Mouse (Mus musculus) kidney, postnatal 0 days (tissue): ENCODE measurements around the gene Gpr173. TPM values are rescaled to one million over a fixed set of nuclear protein-coding genes. Genes with fewer than 3 reads are reported as not detected.
"Not testable (repeated sequence)": the region's sequence is repeated elsewhere in the genome, so short reads cannot be mapped to it uniquely, and the experiment has no call there.

Experiments used
- ATAC-seq: fragments of 200-750 bp; cut with Nextera tagmentation; replicated peaks from 2 replicates; pipeline ENCODE4 v1.8.0; 2017; ENCODE audit warnings: low read depth, moderate number of reproducible peaks, moderate TSS enrichment, moderate library complexity; ENCODE audit not compliant: low FRiP score
- DNase-seq: peaks from one replicate; pipeline ENCODE4 v3.0.0-alpha.2; 2016; ENCODE audit warnings: low spot score
- H3K27ac ChIP-seq: fragments of 300-500 bp; sonication (generic); 2 replicates; pipeline ENCODE4 v1.5.1; 2014; ENCODE audit warnings: mild to moderate bottlenecking
- H3K27me3 ChIP-seq: fragments of 300-500 bp; sonication (generic); 2 replicates; pipeline ENCODE4 v1.6.1; 2014; ENCODE audit warnings: low read length, mixed read lengths; ENCODE audit not compliant: insufficient read depth
- H3K36me3 ChIP-seq: fragments of 300-500 bp; sonication (generic); 2 replicates; pipeline ENCODE4 v1.6.1; 2014; ENCODE audit warnings: low read length, mixed read lengths; ENCODE audit not compliant: insufficient read depth
- H3K4me1 ChIP-seq: fragments of 300-500 bp; sonication (generic); replicated peaks from 2 replicates; pipeline ENCODE4 v1.6.1; 2014; ENCODE audit warnings: antibody characterized with exemption, low read length, mixed read lengths; ENCODE audit not compliant: insufficient read depth
- H3K4me2 ChIP-seq: fragments of 300-500 bp; sonication (generic); 2 replicates; pipeline ENCODE4 v1.6.1; 2014; ENCODE audit warnings: mild to moderate bottlenecking, low read length, moderate library complexity, mixed read lengths
- H3K4me3 ChIP-seq: fragments of 300-500 bp; sonication (generic); replicated peaks from 2 replicates; pipeline ENCODE4 v1.5.1; 2014; ENCODE audit warnings: low read depth, low read length
- H3K9ac ChIP-seq: fragments of 300-500 bp; sonication (generic); 2 replicates; pipeline ENCODE4 v1.6.1; 2014; ENCODE audit warnings: low read depth, low read length
- H3K9me3 ChIP-seq: fragments of 300-500 bp; sonication (generic); replicated peaks from 2 replicates; pipeline ENCODE4 v1.6.1; 2016; ENCODE audit warnings: low read length, inconsistent platforms, mixed read lengths
- CTCF ChIP-seq: IDR thresholded peaks from 2 replicates; pipeline ENCODE4 v1.5.1; 2016; ENCODE audit warnings: antibody characterized with exemption, low read depth, mild to moderate bottlenecking, moderate library complexity
- WGBS: fragments of 180-500 bp; shearing (Covaris S2); extraction: QIAGEN DNeasy Blood & Tissue Kit; methylation state at CpG from one replicate; pipeline ENCODE4 v1.1.7; 2014; 5-methylcytosine and 5-hydroxymethylcytosine counted together
- polyA plus RNA-seq: library from polyadenylated mRNA; unstranded; fragments of >200 nt; fragmentation: Nextera tagmentation; extraction: Ambion mirVana; gene quantifications from 2 replicates; pipeline ENCODE4 v1.2.1, GENCODE M21; 2015

Gpr173 gene
- polyA plus RNA-seq, 1 experiment from 2014 or later = 2.8 TPM

DNA sequence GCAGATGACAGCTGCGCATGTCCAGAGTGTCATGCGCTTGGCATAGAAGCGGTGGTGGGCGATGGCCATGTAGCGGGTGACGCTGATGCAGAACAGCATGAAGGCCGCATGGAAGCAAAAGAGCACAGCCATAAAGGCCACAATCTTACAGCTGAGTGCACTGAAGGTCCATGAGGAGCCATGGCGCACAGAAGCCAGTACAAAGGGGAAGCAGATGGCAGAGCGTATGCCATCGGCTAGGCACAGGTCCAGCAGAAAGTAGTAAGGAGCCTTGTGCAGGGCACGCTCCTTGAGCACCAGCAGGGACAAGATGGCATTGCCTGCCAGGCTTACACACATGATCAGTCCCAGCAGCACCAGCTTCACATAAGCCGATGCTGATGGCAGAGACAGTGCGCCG lies 21.5 kb downstream of the Gpr173 start:
- H3K4me1 ChIP-seq = no peaks in the 10 kb centered on the region
- H3K4me2 ChIP-seq = no peak overlapping the region
- H3K27me3 ChIP-seq = no peaks in the 10 kb centered on the region
- no peaks in the 10 kb centered on the region for H3K9me3 ChIP-seq
- ATAC-seq (no peak), DNase-seq (no peak)
- 97% methylated on average over 14 of the region's 14 CpGs for WGBS
- H3K36me3 ChIP-seq = no peaks in the 10 kb centered on the region
- no peak overlapping the region for H3K9ac ChIP-seq
- no peak overlapping the region for H3K4me3 ChIP-seq
- H3K27ac ChIP-seq = no peak overlapping the region
- TF ChIP-seq CTCF = no peak

DNA sequence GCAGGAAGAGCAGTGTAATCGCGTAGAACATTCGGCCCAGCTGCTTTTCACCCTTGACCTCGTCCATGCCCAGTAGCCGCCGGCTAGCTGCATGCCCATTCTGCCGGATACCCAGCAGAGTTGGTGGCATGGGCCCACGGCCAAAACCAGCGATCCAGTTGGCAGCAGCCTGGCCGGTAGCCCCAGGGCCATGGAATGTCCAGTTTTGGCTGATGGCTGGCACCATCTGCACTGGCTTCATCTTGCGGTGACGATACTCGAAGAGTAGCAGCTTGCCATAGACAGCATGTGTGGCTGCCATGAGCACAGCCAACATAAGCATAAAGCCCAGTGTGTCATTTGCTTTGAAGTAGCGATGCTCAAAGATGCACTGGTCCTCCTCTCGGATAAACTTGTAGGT lies 21.9 kb downstream of the Gpr173 start:
- DNase-seq = no peak
- no peak for TF ChIP-seq CTCF
- ATAC-seq = no peak
- no peaks in the 10 kb centered on the region for H3K4me1 ChIP-seq
- H3K9ac ChIP-seq = no peak overlapping the region
- H3K4me3 ChIP-seq = no peak overlapping the region
- H3K27me3 ChIP-seq = no peaks in the 10 kb centered on the region
- H3K27ac ChIP-seq = no peak overlapping the region
- H3K9me3 ChIP-seq = no peaks in the 10 kb centered on the region
- no peaks in the 10 kb centered on the region for H3K36me3 ChIP-seq
- 88% methylated on average over 15 of the region's 15 CpGs for WGBS
- no peak overlapping the region for H3K4me2 ChIP-seq

DNA sequence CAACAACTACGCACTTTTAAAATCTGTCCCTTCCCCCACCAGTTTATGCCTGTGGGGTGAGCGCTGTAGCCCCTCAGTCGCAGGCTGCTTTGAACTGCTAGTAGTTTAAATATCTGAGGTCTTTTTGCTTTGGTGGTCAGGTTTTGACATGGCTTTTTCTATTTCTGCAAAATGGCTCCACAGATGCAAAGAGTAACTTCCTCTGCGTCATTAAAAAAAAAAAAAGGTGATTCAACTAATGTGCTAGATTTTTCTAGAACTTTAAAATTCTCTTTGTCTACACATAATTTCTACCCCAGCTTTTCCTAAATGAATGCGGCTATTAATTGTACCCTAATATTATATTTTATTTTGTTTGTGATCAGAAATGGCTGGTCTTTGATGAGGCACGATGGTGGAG lies 25.6 kb downstream of the Gpr173 start:
- H3K36me3 ChIP-seq = no peaks in the 10 kb centered on the region
- TF ChIP-seq CTCF = no peak
- H3K27me3 ChIP-seq = no peaks in the 10 kb centered on the region
- H3K4me3 ChIP-seq = peak overlapping the region; percentile 51
- peak overlapping the region; percentile 44 for H3K4me2 ChIP-seq
- WGBS = 41% methylated on average over 6 of the region's 6 CpGs
- peak overlapping the region; percentile 73 for H3K27ac ChIP-seq
- H3K9ac ChIP-seq = peak overlapping the region; percentile 27; the same call in 1 of the 2 replicates
- no peaks in the 10 kb centered on the region for H3K9me3 ChIP-seq
- peaks cover 4% of the 10 kb centered on the region; the same call in 1 of the 2 replicates for H3K4me1 ChIP-seq
- DNase-seq (no peak), ATAC-seq (no peak)

DNA sequence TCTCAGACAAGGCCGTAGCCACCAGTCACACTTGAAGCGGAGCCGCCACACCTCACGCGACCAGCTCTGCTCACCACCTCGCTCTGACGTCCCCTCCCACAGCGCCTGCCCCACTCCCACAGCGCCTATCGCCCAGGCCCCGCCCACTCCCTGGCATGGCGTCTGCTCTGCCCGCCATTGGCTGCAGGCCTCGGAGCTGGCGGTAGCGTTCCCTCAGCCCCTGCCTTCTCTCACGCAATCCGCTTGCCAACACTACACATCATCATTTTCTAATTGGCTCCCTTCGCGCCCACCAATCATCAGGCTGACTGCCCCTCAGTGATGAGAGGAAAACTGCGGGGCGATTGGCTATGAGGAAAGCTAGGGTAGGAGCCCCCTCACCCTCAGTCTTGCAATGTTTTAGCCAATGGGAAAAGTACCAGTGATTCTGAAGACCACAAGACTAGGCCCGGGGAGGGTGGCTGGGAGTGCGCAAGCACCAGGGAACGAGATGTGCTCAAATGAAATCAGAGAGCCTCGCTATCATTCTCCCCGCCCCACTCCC lies 26.1 kb downstream of the Gpr173 start, which contains the start of gene Tspyl2:
TSS of gene Tspyl2 (minus strand) at position 68 of the 544 bp plus-strand sequence.
- peak; percentile 96 for DNase-seq
- H3K4me1 ChIP-seq = peaks cover 4% of the 10 kb centered on the region; the same call in 1 of the 2 replicates
- 20% methylated on average over 27 of the region's 27 CpGs for WGBS
- TF ChIP-seq CTCF = no peak
- H3K9me3 ChIP-seq = no peaks in the 10 kb centered on the region
- H3K27ac ChIP-seq = peak within 1 kb of the TSS; percentile 73
- no peaks in the 10 kb centered on the region for H3K36me3 ChIP-seq
- peak within 1 kb of the TSS; percentile 73 for H3K9ac ChIP-seq
- H3K27me3 ChIP-seq = no peaks in the 10 kb centered on the region
- peak within 1 kb of the TSS; percentile 52 for H3K4me2 ChIP-seq
- H3K4me3 ChIP-seq = peak within 1 kb of the TSS; percentile 51
- ATAC-seq = peak; percentile 98

DNA sequence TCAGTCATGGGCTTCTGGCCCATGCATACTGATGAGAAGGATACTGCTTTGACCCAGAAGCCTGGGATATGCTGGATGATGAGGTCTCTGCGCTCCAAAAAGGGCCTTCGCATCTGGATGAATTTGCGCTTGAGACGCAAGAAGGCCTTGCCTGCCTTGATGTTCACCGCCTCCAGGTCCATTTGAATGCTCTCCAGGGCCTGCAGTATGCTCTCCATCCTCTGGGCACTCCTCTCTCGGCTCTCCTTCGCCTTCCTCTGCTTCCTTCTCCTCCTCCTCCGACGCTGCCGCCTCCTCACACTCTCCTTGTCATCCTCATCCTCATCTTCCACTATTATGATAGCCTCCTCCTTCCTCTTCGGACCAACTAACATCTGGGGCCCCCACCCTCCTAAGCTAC lies 27.0 kb downstream of the Gpr173 start:
- H3K4me3 ChIP-seq = peak overlapping the region; percentile 51
- peak overlapping the region; percentile 73 for H3K9ac ChIP-seq
- no peak for ATAC-seq
- no peaks in the 10 kb centered on the region for H3K36me3 ChIP-seq
- no peaks in the 10 kb centered on the region for H3K27me3 ChIP-seq
- H3K27ac ChIP-seq = peak overlapping the region; percentile 70
- peak overlapping the region; percentile 52 for H3K4me2 ChIP-seq
- no peaks in the 10 kb centered on the region for H3K9me3 ChIP-seq
- peak; percentile 24 for DNase-seq
- 37% methylated on average over 11 of the region's 11 CpGs for WGBS
- TF ChIP-seq CTCF = no peak
- H3K4me1 ChIP-seq = peaks cover 4% of the 10 kb centered on the region; the same call in 1 of the 2 replicates

DNA sequence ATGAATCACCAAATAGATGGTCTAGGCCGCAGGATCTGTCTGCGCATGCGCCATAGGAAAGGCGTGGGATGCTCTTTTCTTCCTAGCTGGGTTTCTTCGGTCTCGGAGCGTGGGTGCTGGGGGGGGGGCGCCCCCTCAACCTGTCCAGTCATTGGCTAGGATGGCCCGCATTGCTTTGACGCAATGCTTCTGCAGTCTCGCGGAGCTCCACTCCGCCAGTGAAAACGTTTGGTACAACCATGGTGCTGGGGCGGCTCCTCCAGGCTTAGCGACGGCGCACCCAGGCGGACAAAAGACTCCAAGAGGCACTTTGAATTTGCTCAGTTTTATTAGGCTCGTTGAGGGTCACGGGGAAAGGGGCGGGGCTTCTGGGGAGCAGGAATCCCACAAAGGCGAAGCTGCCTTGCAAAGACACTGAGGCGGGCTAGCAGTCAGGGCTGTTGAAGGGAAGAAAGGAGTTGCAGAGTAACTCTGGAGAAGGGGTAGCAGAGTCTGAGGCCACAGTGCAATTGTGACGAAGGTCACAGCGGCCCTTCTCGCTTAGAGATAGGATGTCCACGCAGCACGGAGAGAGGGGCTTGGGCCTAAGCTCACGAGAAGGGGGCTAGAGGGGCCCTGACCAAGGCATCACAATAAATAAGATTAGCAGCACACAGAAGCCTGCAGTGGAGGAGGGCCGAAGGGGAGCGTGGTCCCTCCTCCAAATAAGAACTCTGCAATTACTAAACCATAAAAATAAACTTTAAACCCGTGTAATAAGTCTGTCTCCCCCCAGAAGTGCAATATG lies 31.8 kb downstream of the Gpr173 start:
- peak; percentile 37 for TF ChIP-seq CTCF
- H3K27me3 ChIP-seq = no peaks in the 10 kb centered on the region
- H3K9me3 ChIP-seq = no peaks in the 10 kb centered on the region
- H3K4me1 ChIP-seq = peaks cover 4% of the 10 kb centered on the region; the same call in 1 of the 2 replicates
- H3K4me2 ChIP-seq = peak overlapping the region; percentile 47
- H3K36me3 ChIP-seq = no peaks in the 10 kb centered on the region
- peak overlapping the region; percentile 51; the same call in 1 of the 2 replicates for H3K9ac ChIP-seq
- H3K27ac ChIP-seq = peak overlapping the region; percentile 92
- DNase-seq (peak; percentile 95), ATAC-seq (peak; percentile 99)
- WGBS = 12% methylated on average over 33 of the region's 33 CpGs
- H3K4me3 ChIP-seq = peak overlapping the region; percentile 18

DNA sequence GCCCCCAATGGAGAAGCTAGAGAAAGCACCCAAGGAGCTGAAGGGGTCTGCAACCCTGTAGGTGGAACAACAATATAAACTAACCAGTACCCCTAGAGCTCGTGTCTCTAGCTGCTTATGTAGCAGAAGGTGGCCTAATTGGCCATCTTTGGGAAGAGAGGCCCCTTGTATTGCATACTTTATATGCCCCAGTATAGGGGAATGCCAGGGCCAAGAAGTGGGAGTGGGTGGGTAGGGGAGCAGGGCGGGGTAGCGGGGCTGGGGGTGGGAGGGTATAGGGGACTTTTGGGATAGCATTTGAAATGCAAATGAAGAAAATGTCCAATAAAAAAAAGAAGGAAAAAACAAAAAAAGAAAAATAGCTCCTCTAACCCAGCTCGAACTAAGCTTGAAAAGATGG lies 32.4 kb downstream of the Gpr173 start:
- H3K27ac ChIP-seq, H3K9ac ChIP-seq, H3K9me3 ChIP-seq, H3K4me3 ChIP-seq, DNase-seq, H3K36me3 ChIP-seq, H3K4me1 ChIP-seq, H3K27me3 ChIP-seq: not testable (repeated sequence)
- 48% methylated on average over 4 of the region's 4 CpGs for WGBS
- peak overlapping the region; percentile 35; the same call in 1 of the 2 replicates for H3K4me2 ChIP-seq
- ATAC-seq = 0 out of 2 replicates have a peak, but pooled peaks have one; percentile 2

DNA sequence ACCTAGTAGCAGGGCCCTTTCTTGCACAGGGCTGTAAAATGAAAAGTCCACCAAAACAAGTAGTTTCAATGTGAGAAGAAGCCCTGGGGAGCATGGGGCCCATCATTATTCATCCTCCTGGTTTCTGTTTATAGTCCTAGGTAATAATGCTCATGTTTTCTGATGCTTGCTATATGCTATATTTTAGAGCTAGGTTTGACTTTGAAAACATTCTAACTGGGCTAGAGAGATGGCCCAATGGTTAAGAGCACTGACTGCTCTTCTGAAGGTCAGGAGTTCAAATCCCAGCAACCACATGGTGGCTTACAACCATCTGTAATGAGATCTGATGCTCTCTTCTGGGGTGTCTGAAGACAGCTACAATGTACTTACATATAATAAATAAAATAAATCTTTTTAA lies 39.1 kb downstream of the Gpr173 start:
- not testable (repeated sequence) for H3K4me2 ChIP-seq, ATAC-seq, H3K27me3 ChIP-seq, H3K36me3 ChIP-seq, DNase-seq, H3K27ac ChIP-seq, H3K4me1 ChIP-seq, H3K4me3 ChIP-seq, H3K9me3 ChIP-seq, H3K9ac ChIP-seq
